Comparison of ENCODE assay signal across 27 mouse cellular contexts in genomic region chr7:3204628-3205027, GRCm38 (mm10). TPM values are rescaled to one million over a fixed set of nuclear protein-coding genes. Genes with fewer than 3 reads are reported as not detected.
DNase-seq lines count a peak whose midpoint lies in the region; ATAC-seq and TF ChIP-seq lines count a peak whose summit lies in the region.
"Had no signal": no experiment of that assay in that cellular context is flagged by ENCODE, and none has a peak within 500 bp of the region (broad histone marks: within the 10 kb centered on the region; RNA-seq: fewer than 3 reads in every experiment).

No protein-coding gene starts in this region.

- H3K9ac ChIP-seq in ES-E14 (ENCODE audit: insufficient read depth, low read depth, low read length, poor library complexity, severe bottlenecking), result peak overlapping the region; percentile 41; the same call in 1 of the 2 replicates
- H3K9ac ChIP-seq: forebrain, embryonic 13.5 days; hindbrain, embryonic 12.5 days; hindbrain, embryonic 15.5 days had no signal

- H3K36me3 ChIP-seq in E14TG2a.4 (ENCODE audit: insufficient read depth, low read length) (no peaks in the 10 kb centered on the region), ES-E14 (ENCODE audit: control insufficient read depth, insufficient read depth, low read length, poor library complexity, severe bottlenecking) (no peaks in the 10 kb centered on the region)
- H3K36me3 ChIP-seq: forebrain, embryonic 10.5 days; G1E; hindbrain, embryonic 12.5 days; hindbrain, embryonic 15.5 days had no signal

- H3K9me3 ChIP-seq in E14TG2a.4 (ENCODE audit: low read length) (no peaks in the 10 kb centered on the region), ES-E14 (ENCODE audit: control insufficient read depth, insufficient read depth, low read depth, low read length) (no peaks in the 10 kb centered on the region)
- H3K9me3 ChIP-seq: forebrain, embryonic 10.5 days; forebrain, embryonic 13.5 days; G1E; hindbrain, embryonic 12.5 days; hindbrain, embryonic 15.5 days had no signal

- H3K4me1 ChIP-seq in E14TG2a.4 (replicated peaks; ENCODE audit: low read depth, low read length) (peaks cover 78% of the 10 kb centered on the region), ES-E14 (ENCODE audit: control insufficient read depth in 2 of 2, insufficient read depth in 2 of 2, low read length in 2 of 2, poor library complexity in 1 of 2) (peaks cover 11 to 22% of the 10 kb centered on the region in 2 experiments)
- H3K4me1 ChIP-seq: forebrain, embryonic 13.5 days; hindbrain, embryonic 12.5 days; hindbrain, embryonic 15.5 days had no signal

- DNase-seq in 3T3-L1 (ENCODE audit: low read depth, low spot score) (peak; percentile 19), ES-E14 (ENCODE audit: low read depth, low spot score) (no peak)
- no peak for DNase-seq in testis, postnatal 10 days (ENCODE audit: low spot score)
- DNase-seq in urinary bladder, postnatal 25 days (ENCODE audit: low spot score), result no peak
- no peak for DNase-seq in left cerebral cortex, adult 9 months (ENCODE audit: low spot score in 2 of 2)
- DNase-seq: adrenal gland, adult 8-10 months; adrenal gland, postnatal 25 days; cerebellum, adult 11-12 months; cerebellum, adult 8-10 months; cerebellum, postnatal 14 days; gastrocnemius, postnatal 10 days; gastrocnemius, postnatal 36 days; heart, adult 11 months had no signal

- ATAC-seq in megakaryocyte progenitor cell, adult 5-6 weeks (replicated peaks; ENCODE audit: poor library complexity), result peak; percentile 61; the same call in 1 of the 2 replicates
- ATAC-seq: activated CD4-positive, CD25-positive, alpha-beta regulatory T cell, adult 4 months; forebrain, embryonic 13.5 days; forebrain, embryonic 16.5 days; Patski had no signal

- H3K27ac ChIP-seq in ES-E14 (ENCODE audit: insufficient read depth, low read depth, low read length, poor library complexity, severe bottlenecking), result peak overlapping the region; percentile 76
- H3K27ac ChIP-seq: forebrain, embryonic 10.5 days; forebrain, embryonic 13.5 days; hindbrain, embryonic 12.5 days; hindbrain, embryonic 15.5 days had no signal

- in situ Hi-C loops in ES-E14 (cut with MboI; ENCODE audit: low sequenced_read_pairs in 2 of 2, unreplicated experiment in 2 of 2), result no loop called here

- no peaks in the 10 kb centered on the region for H3K27me3 ChIP-seq in E14TG2a.4 (ENCODE audit: insufficient read depth, low read length)
- H3K27me3 ChIP-seq: forebrain, embryonic 13.5 days; hindbrain, embryonic 12.5 days; hindbrain, embryonic 15.5 days; Patski had no signal

- no peak overlapping the region for H3K4me3 ChIP-seq in E14TG2a.4 (replicated peaks; ENCODE audit: low read length)
- H3K4me3 ChIP-seq in ES-E14 (ENCODE audit: insufficient read depth in 1 of 2, low read depth in 1 of 2, low read length in 2 of 2, poor library complexity in 1 of 2, severe bottlenecking in 1 of 2), result no peak overlapping the region
- H3K4me3 ChIP-seq: forebrain, embryonic 10.5 days; forebrain, embryonic 13.5 days; hindbrain, embryonic 12.5 days; hindbrain, embryonic 15.5 days had no signal

- peak; percentile 20 for TF ChIP-seq CTCF in E14TG2a.4 (conservative IDR thresholded peaks at IDR 0.05; ENCODE audit: low read length)

TF ChIP-seq in ES-E14, 5 proteins besides CTCF, POLR2A, EP300 and RAD21:
- TF ChIP-seq ZC3H11A (IDR thresholded peaks at IDR 0.05; ENCODE audit: borderline replicate concordance, low read depth, low read length), result no peak

RNA-seq across cellular contexts. Expression of gene AU018091, which starts 35.6 kb away (rescaled TPM):
- 198 and 373 TPM in 2 replicates for total RNA-seq in ES-E14 (2012; rRNA removed)
- total RNA-seq in megakaryocyte progenitor cell, adult 5-6 weeks (2015), result not detected in 2 replicates
- total RNA-seq in megakaryocyte progenitor cell, adult 5-6 weeks (2017), result not detected in 2 replicates
- total RNA-seq: adrenal gland, adult 8-10 months; adrenal gland, postnatal 25 days; gastrocnemius, adult 18-20 months; gastrocnemius, postnatal 10 days; gastrocnemius, postnatal 36 days; heart, adult 8-10 months; heart, postnatal 25 days; hematopoietic stem cell, adult 5-6 weeks had no signal

RNA-seq across cellular contexts. Expression of gene Nlrp12, which starts 44.9 kb away (rescaled TPM):
- total RNA-seq in ES-E14 (2012; rRNA removed), result 3.7 and 8.0 TPM in 2 replicates
- total RNA-seq in megakaryocyte progenitor cell, adult 5-6 weeks (2015), result 0.83 and 1.4 TPM in 2 replicates
- 2.3 and 2.7 TPM in 2 replicates for total RNA-seq in megakaryocyte progenitor cell, adult 5-6 weeks (2017)
- total RNA-seq: adrenal gland, postnatal 25 days; gastrocnemius, adult 18-20 months; gastrocnemius, postnatal 36 days; heart, postnatal 25 days had no signal

Comparison
In these comparisons a context has a peak if more than half of its experiments do, and no peak if none do; other contexts are left out.
1. RNA of gene AU018091, which starts 35.6 kb away (total RNA-seq): 198 to 373 TPM in ES-E14; not detected in megakaryocyte progenitor cell, adult 5-6 weeks; every median in the first group is over 100 times any median in the second.